ENCODE assay signal across 8 mouse cellular contexts in genomic region chr4:123572434-123573336, GRCm38 (mm10).
DNase-seq lines count a peak whose midpoint lies in the region; ATAC-seq and TF ChIP-seq lines count a peak whose summit lies in the region.

No protein-coding gene starts in this region.

- WGBS in intestine, postnatal 0 days, result 22% methylated on average over 11 of the region's 11 CpGs
- 11% methylated on average over 11 of the region's 11 CpGs for WGBS in lung, embryonic 14.5 days
- WGBS in neural tube, embryonic 15.5 days, result 12% methylated on average over 11 of the region's 11 CpGs

- peak overlapping the region; percentile 52 for H3K4me2 ChIP-seq in intestine, postnatal 0 days (replicated peaks; ENCODE audit: low read depth)
- H3K4me2 ChIP-seq in lung, embryonic 14.5 days, result peak overlapping the region; percentile 55
- peak overlapping the region; percentile 40 for H3K4me2 ChIP-seq in neural tube, embryonic 15.5 days

- H3K4me1 ChIP-seq in intestine, postnatal 0 days (replicated peaks; ENCODE audit: control insufficient read depth, insufficient read depth, low read length), result no peaks in the 10 kb centered on the region; the same call in 1 of the 2 replicates
- peaks cover 16% of the 10 kb centered on the region for H3K4me1 ChIP-seq in lung, embryonic 14.5 days (ENCODE audit: insufficient read depth)
- H3K4me1 ChIP-seq in neural tube, embryonic 15.5 days, result peaks cover 28% of the 10 kb centered on the region

- peak; percentile 68 for ATAC-seq in common myeloid progenitor, adult 5-6 weeks (replicated peaks; ENCODE audit: low read depth, poor library complexity, severe bottlenecking)
- ATAC-seq in intestine, postnatal 0 days, result peak; percentile 41
- peak; percentile 76 for ATAC-seq in lung, embryonic 14.5 days (ENCODE audit: insufficient read depth)
- ATAC-seq in neural tube, embryonic 15.5 days (ENCODE audit: low FRiP score), result peak; percentile 56; the same call in 1 of the 2 replicates

- no peaks in the 10 kb centered on the region for H3K27me3 ChIP-seq in intestine, postnatal 0 days (replicated peaks; ENCODE audit: control insufficient read depth, insufficient read depth, low read length)
- H3K27me3 ChIP-seq in lung, embryonic 14.5 days (ENCODE audit: insufficient read depth, low read length), result no peaks in the 10 kb centered on the region
- H3K27me3 ChIP-seq in neural tube, embryonic 15.5 days (replicated peaks), result no peaks in the 10 kb centered on the region

- peak overlapping the region; percentile 16; the same call in 1 of the 2 replicates for H3K4me3 ChIP-seq in intestine, postnatal 0 days (ENCODE audit: low read depth, low read length)
- peak overlapping the region; percentile 19 for H3K4me3 ChIP-seq in lung, embryonic 14.5 days (ENCODE audit: low read depth, low read length)
- peak overlapping the region; percentile 18 for H3K4me3 ChIP-seq in neural tube, embryonic 15.5 days (replicated peaks)

- peak overlapping the region; percentile 74 for H3K27ac ChIP-seq in intestine, postnatal 0 days (ENCODE audit: low read depth, low read length)
- H3K27ac ChIP-seq in lung, embryonic 14.5 days (ENCODE audit: low read depth), result peak overlapping the region; percentile 89
- H3K27ac ChIP-seq in neural tube, embryonic 15.5 days (replicated peaks), result peak overlapping the region; percentile 75

- no peaks in the 10 kb centered on the region for H3K9me3 ChIP-seq in intestine, postnatal 0 days (ENCODE audit: control insufficient read depth)
- H3K9me3 ChIP-seq in lung, embryonic 14.5 days (ENCODE audit: low read depth, low read length), result no peaks in the 10 kb centered on the region
- no peaks in the 10 kb centered on the region for H3K9me3 ChIP-seq in neural tube, embryonic 15.5 days (replicated peaks)

- TF ChIP-seq CTCF in intestine, postnatal 0 days (IDR thresholded peaks at IDR 0.05; ENCODE audit: low read depth), result no peak
- no peak for TF ChIP-seq CTCF in lung, embryonic 14.5 days (IDR thresholded peaks at IDR 0.05; ENCODE audit: low read depth)

- peak; percentile 44 for DNase-seq in adrenal gland, postnatal 14 days
- DNase-seq in adrenal gland, adult 8-10 months, result no peak
- DNase-seq in heart, adult 18-20 months, result peak; percentile 63 to 77
- DNase-seq in lung, embryonic 14.5 days, result peak; percentile 69
- DNase-seq in cerebellum, adult 8-10 months, result no peak

- 0 out of 2 replicates have a peak overlapping the region, but pooled peaks have one; percentile 13 for H3K9ac ChIP-seq in intestine, postnatal 0 days (ENCODE audit: low read depth, low read length)
- H3K9ac ChIP-seq in lung, embryonic 14.5 days, result peak overlapping the region; percentile 27
- H3K9ac ChIP-seq in neural tube, embryonic 15.5 days (replicated peaks), result no peak overlapping the region

- no peaks in the 10 kb centered on the region for H3K36me3 ChIP-seq in intestine, postnatal 0 days (ENCODE audit: control insufficient read depth, insufficient read depth)
- H3K36me3 ChIP-seq in lung, embryonic 14.5 days (ENCODE audit: insufficient read depth), result no peaks in the 10 kb centered on the region
- no peaks in the 10 kb centered on the region for H3K36me3 ChIP-seq in neural tube, embryonic 15.5 days

Comparison
In these comparisons a context has a peak if more than half of its experiments do, and no peak if none do; other contexts are left out.
1. DNase-seq: peak in adrenal gland, postnatal 14 days (single experiment), heart, adult 18-20 months (2 of 2) and lung, embryonic 14.5 days (single experiment); none in adrenal gland, adult 8-10 months (single experiment) and cerebellum, adult 8-10 months (single experiment).
2. Peak in every context shown above with its lines, with median percentiles within 50 percentile points of each other: ATAC-seq, H3K27ac ChIP-seq, H3K4me2 ChIP-seq and H3K4me3 ChIP-seq.